Mouse (Mus musculus) right cerebral cortex, postnatal 14 days (tissue): ENCODE data around the gene Rhcg.

ENCODE experiments used
- DNase-seq: peaks from one replicate; pipeline ENCODE4 v3.0.0; 2022

Gene Rhcg

DNA sequence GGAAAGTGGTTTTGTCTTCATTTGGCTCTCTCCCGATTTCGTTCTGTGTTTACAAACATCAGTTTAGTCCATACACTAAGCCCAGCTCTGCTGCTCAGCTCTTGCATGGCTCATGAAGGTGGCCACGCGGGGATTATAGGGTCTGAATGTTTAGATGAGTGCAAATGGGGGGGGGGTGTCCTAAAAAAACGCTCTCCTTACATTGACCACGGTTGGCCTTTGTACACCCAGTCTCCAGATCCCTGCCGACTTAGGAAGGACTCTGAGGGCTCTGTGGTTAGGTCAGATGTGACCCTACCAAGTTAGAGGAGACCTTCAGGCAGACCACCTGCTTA lies 72.4 kb downstream of the Rhcg start:
- no peak for DNase-seq

DNA sequence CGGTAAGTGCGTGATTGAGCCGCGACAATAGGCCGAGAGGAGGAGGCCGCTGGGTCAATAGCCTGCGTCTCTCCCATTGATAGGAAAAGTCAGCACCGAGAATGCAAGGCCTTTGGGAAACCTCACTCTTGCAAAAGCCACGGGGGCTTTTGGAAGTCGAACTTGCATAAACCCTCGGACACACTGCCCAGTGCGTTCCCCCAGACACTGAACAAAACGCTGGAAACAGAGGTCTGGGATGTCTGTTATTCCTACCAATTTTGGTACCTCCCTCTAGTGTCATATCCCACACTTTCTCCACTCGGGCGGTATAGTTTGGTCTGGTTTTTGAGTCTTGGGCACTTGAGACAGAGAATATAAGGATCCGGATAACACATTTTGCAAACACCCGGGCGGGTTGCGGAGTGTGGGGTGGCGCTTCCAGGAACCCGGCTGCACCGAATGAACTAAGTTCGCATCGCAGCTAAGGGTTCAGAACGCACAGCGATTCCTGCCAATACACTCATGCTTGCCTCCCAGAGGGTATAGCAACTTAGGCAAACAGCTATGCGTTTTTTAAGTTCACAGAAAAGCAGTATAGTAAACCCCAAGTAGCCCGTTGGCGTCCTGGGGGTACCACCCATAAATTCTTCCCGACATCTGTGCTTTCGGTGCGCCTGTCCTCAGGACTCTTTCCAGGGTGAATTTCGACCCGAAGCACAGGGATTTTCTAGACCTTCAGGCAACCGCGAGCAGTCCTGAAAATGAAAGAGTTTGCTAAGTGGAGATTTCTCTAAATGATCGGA lies 73.0 kb downstream of the Rhcg start:
- DNase-seq, result no peak
